Mouse (Mus musculus) heart, adult 9 months (tissue): ENCODE measurements at regions not wholly inside any gene's neighbourhood (a gene's known extent, or its start where the extent isn't known, plus 50 kb on each side); places are given as distances from the start of the nearest gene placed in this dataset.

Source experiments
- DNase-seq, 2 experiments: peaks; one replicate each; pipeline ENCODE4 v3.0.0; 2022; ENCODE audit warnings: low spot score in 2 of 2

GRCm38 (mm10) chr4:70844742-70845141 is 309.9 kb upstream of the Megf9 start:
- DNase-seq: no peak

DNA sequence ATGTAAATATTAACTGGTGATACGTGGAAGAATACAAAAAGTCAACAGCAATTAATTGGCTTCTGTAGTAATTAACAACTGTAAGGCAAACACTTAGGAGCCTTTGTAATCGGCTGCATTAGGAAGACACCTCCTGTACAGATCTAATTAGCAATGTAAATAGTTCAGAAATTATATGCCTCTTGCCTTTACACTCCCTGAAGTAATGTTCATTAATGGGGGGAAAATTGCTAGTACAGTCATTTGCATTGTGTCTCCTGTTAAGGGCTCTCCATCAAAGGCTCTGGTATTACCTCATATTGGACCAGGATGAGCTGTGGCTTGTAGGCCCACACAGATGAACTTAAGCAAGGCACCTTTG is 276.1 kb upstream of the Megf9 start:
- no peak for DNase-seq

- DNase-seq: no peak
These were observed 275.6 kb upstream of the Megf9 start for GRCm38 (mm10) chr4:70810311-70810955.

DNA sequence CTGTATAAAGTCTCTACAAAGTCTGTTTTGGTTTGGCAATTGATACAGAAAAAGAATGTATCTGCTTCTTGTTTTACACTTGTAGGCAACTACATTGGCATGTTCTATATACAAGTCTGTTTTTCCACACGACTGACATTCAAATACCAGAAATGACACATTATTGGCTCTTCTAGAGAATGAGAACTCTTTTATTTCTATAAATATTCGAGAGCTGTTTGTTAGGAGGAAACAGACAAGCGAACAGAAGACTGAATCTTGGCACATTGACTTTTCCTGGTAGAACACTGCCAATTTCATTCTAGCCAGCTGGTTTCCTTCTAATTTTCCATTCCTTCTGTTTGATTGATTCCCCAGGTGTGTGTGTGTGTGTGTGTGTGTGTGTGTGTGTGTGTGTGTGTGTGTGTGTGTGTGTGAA is 270.1 kb upstream of the Megf9 start:
- no peak for DNase-seq

DNA sequence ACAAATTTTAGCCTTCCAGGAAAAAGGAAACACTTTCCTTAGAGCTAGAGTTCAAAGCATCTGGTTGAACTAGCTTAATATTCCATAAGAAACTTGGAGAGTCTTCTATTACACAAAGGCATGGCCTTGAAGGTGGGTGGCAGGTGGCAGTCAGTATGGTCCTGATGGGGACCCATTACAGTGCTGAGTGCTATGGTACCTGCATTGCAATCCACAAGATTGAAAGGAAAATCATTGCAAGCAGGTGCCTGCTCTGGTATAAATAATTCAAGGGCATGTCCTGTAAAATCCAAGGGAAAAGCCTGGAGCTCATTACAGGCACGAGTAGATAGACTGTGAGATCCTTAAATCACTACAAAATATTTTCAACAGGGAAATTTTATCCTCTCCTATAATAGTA is 263.7 kb upstream of the Megf9 start:
- DNase-seq: no peak

GRCm38 (mm10) chr4:70797935-70798334 is 263.1 kb upstream of the Megf9 start:
- no peak for DNase-seq

DNA sequence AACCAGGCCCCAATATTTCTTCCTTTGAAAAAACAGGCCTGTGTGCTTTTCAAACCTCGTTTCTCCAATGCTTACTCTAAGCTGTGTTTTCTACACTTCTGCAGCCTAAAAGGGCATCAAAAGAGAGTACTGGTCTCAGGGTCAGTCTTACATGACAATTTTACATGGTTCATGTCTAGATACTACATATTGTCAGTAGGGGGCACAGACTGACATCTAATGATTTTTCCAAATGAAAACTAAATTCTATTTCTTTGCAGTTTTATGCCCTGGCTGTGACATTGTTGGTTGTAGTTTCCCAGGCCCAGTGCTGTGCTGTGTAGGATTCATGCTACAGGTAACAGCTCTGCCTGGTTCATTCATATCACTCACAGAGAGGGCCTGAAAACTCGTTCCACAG is 248.7 kb upstream of the Megf9 start:
- DNase-seq: no peak

- no peak for DNase-seq
These were observed 246.8 kb upstream of the Megf9 start for GRCm38 (mm10) chr4:70781591-70781990.

- DNase-seq: no peak
These were observed 241.5 kb upstream of the Megf9 start for GRCm38 (mm10) chr4:70776273-70776672.

DNA sequence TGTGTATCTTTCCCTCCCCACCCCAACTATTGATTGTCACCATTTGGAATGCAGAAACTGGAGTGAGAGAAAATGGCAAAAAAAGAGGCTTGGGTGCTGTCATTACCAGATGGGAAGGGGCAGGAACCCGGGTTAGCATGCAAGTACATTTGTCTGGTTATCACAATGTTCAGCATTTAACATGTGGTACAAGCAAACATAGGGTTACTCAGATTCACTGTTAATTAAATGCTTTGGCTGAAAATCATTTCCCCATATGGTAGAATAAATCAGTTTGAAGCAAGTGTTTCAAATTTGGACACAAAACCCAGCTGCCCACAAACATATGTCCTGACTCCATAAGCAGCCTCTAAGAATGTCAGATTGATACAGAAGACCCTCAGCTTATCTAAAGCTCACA is 208.6 kb upstream of the Megf9 start:
- DNase-seq: no peak

GRCm38 (mm10) chr4:70742002-70742401 is 207.2 kb upstream of the Megf9 start:
- no peak for DNase-seq

DNA sequence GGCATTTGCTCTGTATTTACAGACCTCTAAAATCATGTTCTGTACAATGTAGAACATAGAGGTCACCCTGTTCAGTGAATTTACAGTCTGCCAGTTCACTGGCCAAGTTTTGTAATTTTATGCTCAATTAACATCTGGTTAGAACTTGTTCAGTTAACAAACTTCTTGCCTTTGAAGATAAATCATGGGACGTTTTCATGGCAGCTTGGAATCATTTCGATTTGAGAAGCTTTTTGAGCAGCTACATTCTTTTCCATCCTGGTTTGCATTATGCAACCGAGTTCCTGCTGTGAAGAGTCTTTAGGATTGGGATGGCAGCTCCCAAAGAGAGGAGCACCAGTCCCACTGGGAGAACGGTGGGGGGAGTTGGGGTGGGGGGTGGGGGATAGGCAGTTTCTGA is 206.3 kb upstream of the Megf9 start:
- no peak for DNase-seq

GRCm38 (mm10) chr4:70709126-70709689 is 174.4 kb upstream of the Megf9 start:
- peak; percentile 0 to 1 for DNase-seq

- DNase-seq: no peak
These were observed 170.4 kb upstream of the Megf9 start for GRCm38 (mm10) chr4:70705128-70705752.

DNA sequence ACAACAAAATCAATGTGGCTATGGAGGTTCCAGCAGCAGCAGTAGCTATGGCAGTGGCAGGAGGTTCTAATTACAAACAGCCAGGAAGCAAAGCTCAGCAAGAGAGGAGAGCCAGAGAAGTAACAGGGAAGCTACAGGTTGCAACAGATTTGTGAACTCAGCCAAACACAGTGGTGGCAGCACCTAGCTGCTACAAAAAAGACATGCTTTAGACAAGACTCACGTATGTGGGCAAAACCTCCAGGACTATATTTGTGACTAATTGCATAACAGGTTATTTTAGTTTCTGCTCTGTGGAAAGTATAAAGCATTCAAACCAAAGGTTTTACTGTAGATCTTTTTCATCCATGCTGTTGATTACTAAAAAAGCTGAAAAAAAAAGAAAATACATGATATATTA is 166.1 kb upstream of the Megf9 start:
- DNase-seq: no peak

- no peak for DNase-seq
These were observed 129.4 kb upstream of the Megf9 start for GRCm38 (mm10) chr4:70664181-70664580.

GRCm38 (mm10) chr4:70621431-70621837 is 86.6 kb upstream of the Megf9 start:
- no peak for DNase-seq

- DNase-seq: no peak
These were observed 85.0 kb upstream of the Megf9 start for GRCm38 (mm10) chr4:70619636-70620287.

- DNase-seq: no peak
These were observed 81.0 kb upstream of the Megf9 start for GRCm38 (mm10) chr4:70615794-70616193.

DNA sequence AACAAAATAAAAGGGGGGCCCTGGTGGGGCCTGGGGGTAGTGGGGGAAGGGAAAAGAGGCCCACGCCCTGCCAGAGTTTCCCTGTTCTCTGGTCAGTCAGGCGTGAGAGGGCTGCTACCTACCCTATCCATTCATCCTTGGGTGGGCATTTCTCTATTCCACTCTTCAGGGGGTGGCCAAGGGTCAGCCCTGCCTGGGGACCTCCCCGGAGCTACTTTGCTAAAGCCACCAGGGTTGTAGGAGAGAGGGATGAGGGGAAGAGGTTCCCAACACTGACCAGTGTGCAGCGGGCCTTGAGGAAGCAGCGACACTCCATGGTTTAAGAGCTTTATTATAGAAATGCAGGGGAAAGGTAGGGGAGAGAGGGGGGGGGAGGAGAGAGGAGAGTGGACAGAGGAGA is 79.6 kb upstream of the Megf9 start:
- DNase-seq: no peak

- DNase-seq: no peak
These were observed 68.5 kb upstream of the Megf9 start for GRCm38 (mm10) chr4:70603209-70603852.

DNA sequence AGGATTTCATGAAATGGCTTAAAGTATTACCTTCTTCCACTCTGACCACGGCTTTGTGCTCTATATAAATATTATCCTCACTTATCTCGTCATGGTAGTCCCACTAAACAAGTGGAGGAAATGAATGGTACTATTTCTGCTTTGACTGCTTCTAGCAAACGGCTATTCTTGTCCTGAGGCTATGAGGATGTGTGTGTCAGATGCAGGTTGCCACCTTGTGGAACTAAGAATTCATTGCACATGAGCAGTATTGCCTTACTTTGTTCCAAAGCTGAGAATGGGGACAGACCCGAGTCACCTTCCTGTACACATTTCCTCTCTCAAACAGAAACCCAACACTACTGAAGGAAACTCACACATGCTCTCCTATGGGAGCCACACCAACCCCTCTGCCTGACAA is 66.5 kb upstream of the Megf9 start:
- DNase-seq: peak; percentile 13 to 16
